Mouse (Mus musculus) myocyte (in vitro differentiated cells): ENCODE data around the gene Odf3.
A peak's percentile ranks its signal among the peaks of the same experiment; 100 is the strongest.

ENCODE experiments used
- CEBPB ChIP-seq: IDR thresholded peaks from 2 replicates; pipeline ENCODE4 v1.6.1; 2011; ENCODE audit warnings: mild to moderate bottlenecking, moderate library complexity; ENCODE audit not compliant: poor library complexity, insufficient read depth, severe bottlenecking
- MAX ChIP-seq: IDR thresholded peaks from one replicate; pipeline ENCODE4 v1.6.1; 2011; ENCODE audit warnings: low read depth, mild to moderate bottlenecking, control low read depth
- MYOD1 ChIP-seq, 3 experiments: IDR thresholded peaks; one replicate each; pipeline ENCODE4 v1.6.1; 2011; ENCODE audit warnings: control low read depth in 2 of 3, low read depth in 2 of 3, mild to moderate bottlenecking in 2 of 3, moderate library complexity in 1 of 3; ENCODE audit not compliant: insufficient read length in 2 of 3, control insufficient read depth in 1 of 3
- MYOG ChIP-seq, 3 experiments: IDR thresholded peaks; one replicate each; pipeline ENCODE4 v1.6.1; 2011; ENCODE audit warnings: control low read depth in 2 of 3, low read depth in 2 of 3, mild to moderate bottlenecking in 2 of 3; ENCODE audit not compliant: insufficient read length in 2 of 3, control insufficient read depth in 1 of 3, insufficient read depth in 1 of 3
- POLR2A ChIP-seq: IDR thresholded peaks from one replicate; pipeline ENCODE4 v1.6.1; 2011; ENCODE audit warnings: low read depth, mild to moderate bottlenecking, control low read depth, moderate library complexity; ENCODE audit not compliant: insufficient read length
- POLR2AphosphoS2 ChIP-seq: IDR thresholded peaks from one replicate; pipeline ENCODE4 v1.6.1; 2011; ENCODE audit warnings: low read depth, control low read depth; ENCODE audit not compliant: insufficient read length
- REST ChIP-seq: IDR thresholded peaks from one replicate; pipeline ENCODE4 v1.6.1; 2011; ENCODE audit warnings: mild to moderate bottlenecking, control low read depth, moderate library complexity; ENCODE audit not compliant: insufficient read depth, insufficient read length
- TCF12 ChIP-seq: IDR thresholded peaks from one replicate; pipeline ENCODE4 v1.6.1; 2011; ENCODE audit warnings: mild to moderate bottlenecking, control low read depth; ENCODE audit not compliant: poor library complexity, insufficient read depth, severe bottlenecking
- USF1 ChIP-seq: IDR thresholded peaks from one replicate; pipeline ENCODE4 v1.6.1; 2011; ENCODE audit warnings: low read depth, mild to moderate bottlenecking, control low read depth, moderate library complexity

DNA sequence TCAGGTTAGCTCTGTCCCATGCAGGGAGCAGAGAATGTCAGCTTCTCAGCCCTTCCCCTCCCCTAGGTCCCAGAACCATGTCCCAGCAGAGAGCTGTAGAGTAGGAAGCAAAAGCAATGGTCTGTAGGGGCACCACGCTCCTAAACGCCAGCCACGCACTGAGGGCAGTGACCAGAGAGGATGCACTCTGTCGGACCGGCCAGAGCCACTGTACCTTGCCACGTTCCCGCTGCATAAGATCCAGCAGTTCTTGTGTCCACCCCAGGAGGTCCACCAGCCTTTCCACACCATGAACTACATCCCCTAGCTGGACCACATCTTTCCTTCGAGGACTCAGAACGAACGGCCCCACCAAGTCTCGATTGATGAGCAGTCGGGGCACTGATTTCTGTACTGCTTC is 17.2 kb downstream of the Odf3 start:
- TF ChIP-seq POLR2A (peak; percentile 32), CEBPB (no peak), MAX (no peak), MYOG (IDR thresholded peaks at IDR 0.05; ENCODE audit: control insufficient read depth in 1 of 3, insufficient read depth in 1 of 3, insufficient read length in 2 of 3, low read depth in 2 of 3) (no peak), MYOD1 (IDR thresholded peaks at IDR 0.05; ENCODE audit: control insufficient read depth in 1 of 3, insufficient read length in 2 of 3, low read depth in 2 of 3) (no peak), TCF12 (no peak), POLR2AphosphoS2 (peak; percentile 98), REST (no peak), USF1 (no peak)
